Mouse (Mus musculus): ENCODE data around the gene Plxnc1. TPM values are rescaled to one million over a fixed set of nuclear protein-coding genes. Genes with fewer than 3 reads are reported as not detected.

Gene Plxnc1
- total RNA-seq, 2 experiments from 2014 or later = 45.4 to 46.8 TPM

GRCm38 (mm10) chr10:94926297-94926696 lies 18.3 kb downstream of the Plxnc1 start:
- intact Hi-C loops (cut with DNase I) = no loop called here
- no peak for DNase-seq (ENCODE audit: extremely low spot score in 1 of 2, low spot score in 2 of 2)

DNA sequence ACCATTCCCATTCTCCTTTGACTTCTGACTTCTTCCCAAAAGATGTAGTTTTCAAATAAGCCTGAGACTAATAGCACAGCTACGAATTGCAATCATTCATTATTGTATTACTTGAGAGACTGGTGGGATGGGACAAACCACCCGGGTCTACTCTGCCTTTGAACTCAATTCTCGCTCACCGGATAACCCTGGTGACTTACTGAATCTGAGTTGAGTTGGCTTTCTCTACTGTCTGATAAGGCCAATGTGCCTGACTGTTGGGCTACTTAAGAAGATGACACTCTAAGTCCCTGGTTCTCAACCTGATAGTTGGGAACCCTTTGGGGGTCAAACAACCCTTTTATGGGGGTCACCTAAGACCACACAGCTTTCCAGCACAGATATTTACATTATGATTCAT lies 19.8 kb downstream of the Plxnc1 start:
- intact Hi-C loops (cut with DNase I) = no loop called here
- no peak for DNase-seq (ENCODE audit: extremely low spot score in 1 of 2, low spot score in 2 of 2)

DNA sequence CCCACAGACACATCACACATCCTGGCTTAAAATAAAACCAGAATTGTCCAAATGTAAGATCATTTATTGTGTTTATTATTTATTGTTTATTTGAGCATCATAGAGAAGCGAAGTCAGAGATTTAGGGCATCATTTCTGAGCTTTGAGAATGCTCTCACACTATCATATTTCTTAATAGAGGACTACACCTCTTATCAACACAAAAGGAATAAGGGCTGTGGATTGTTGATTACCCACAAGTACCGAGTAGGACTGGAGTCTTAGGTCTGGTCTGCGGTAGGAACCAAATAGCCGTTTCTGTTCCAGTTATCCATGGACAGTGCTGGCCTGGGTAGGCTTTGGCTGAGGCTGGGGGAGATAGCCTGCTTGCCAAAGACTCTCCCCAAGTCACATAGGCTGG lies 20.2 kb downstream of the Plxnc1 start:
- no peak for DNase-seq (ENCODE audit: extremely low spot score in 1 of 2, low spot score in 2 of 2)
- intact Hi-C loops (cut with DNase I) = no loop called here

- DNase-seq (ENCODE audit: extremely low spot score in 1 of 2, low spot score in 2 of 2) = no peak
- intact Hi-C loops (cut with DNase I) = no loop called here
Measured at GRCm38 (mm10) chr10:94923337-94923762, 21.3 kb downstream of the Plxnc1 start.

- intact Hi-C loops (cut with DNase I) = no loop called here
- DNase-seq (ENCODE audit: extremely low spot score in 1 of 2, low spot score in 2 of 2) = no peak
Measured at GRCm38 (mm10) chr10:94922848-94923247, 21.8 kb downstream of the Plxnc1 start.

- no peak for DNase-seq (ENCODE audit: extremely low spot score in 1 of 2, low spot score in 2 of 2)
- intact Hi-C loops (cut with DNase I) = no loop called here
Measured at GRCm38 (mm10) chr10:94921751-94922150, 22.9 kb downstream of the Plxnc1 start.

DNA sequence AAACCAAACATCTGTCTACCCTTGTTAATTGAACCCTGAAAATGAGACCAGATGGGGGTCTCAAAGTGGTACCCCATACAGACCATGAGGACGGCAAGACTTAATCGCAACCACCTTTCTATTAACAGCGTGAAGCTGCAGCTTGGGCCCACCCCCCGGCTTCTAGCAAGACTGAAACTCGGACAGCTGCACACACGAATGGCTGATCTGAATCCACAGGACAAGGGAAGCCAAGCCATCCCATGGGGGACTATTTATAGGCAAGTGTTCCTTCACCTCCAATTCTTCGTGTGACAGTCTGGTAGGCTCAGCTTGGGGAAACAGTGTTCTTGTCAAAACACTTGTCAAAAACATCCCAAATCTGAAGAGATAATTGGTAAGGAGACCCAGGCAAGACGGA lies 24.1 kb downstream of the Plxnc1 start:
- intact Hi-C loops (cut with DNase I) = no loop called here

DNA sequence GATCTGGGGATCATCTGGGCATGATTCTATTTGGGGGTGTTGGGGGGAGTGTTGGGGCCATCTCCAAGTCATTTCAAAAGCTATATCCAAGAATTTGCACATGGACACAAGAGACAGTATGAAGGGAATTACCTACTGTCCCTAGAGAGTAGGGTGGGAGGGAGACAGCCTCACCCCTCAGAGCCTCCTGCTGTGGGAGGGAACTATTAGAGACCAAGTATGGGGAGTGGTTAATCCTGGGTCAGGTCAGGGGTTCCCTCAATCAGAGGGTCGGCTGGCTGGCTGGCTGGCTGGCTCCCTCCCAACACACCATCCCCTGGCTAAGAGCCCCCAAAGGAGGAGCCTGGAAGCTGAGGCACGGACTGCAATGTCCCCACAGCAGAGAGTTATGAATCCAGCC lies 24.7 kb downstream of the Plxnc1 start:
- intact Hi-C loops (cut with DNase I) = no loop called here
- DNase-seq (ENCODE audit: extremely low spot score in 1 of 2, low spot score in 2 of 2) = no peak

More for the DNA sequence above, 24.1 kb downstream of the Plxnc1 start:
- DNase-seq (ENCODE audit: extremely low spot score in 1 of 2, low spot score in 2 of 2) = no peak

GRCm38 (mm10) chr10:94919552-94919951 lies 25.1 kb downstream of the Plxnc1 start:
- DNase-seq (ENCODE audit: extremely low spot score in 1 of 2, low spot score in 2 of 2) = peak in 1 of 2 experiments; percentile 49

GRCm38 (mm10) chr10:94918618-94919017 lies 26.0 kb downstream of the Plxnc1 start:
- no peak for DNase-seq (ENCODE audit: extremely low spot score in 1 of 2, low spot score in 2 of 2)
- intact Hi-C loops (cut with DNase I) = no loop called here

More at GRCm38 (mm10) chr10:94919552-94919951, 25.1 kb downstream of the Plxnc1 start:
- intact Hi-C loops (cut with DNase I) = no loop called here

- DNase-seq (ENCODE audit: extremely low spot score in 1 of 2, low spot score in 2 of 2) = no peak
- intact Hi-C loops (cut with DNase I) = no loop called here
Measured at GRCm38 (mm10) chr10:94917990-94918389, 26.6 kb downstream of the Plxnc1 start.

DNA sequence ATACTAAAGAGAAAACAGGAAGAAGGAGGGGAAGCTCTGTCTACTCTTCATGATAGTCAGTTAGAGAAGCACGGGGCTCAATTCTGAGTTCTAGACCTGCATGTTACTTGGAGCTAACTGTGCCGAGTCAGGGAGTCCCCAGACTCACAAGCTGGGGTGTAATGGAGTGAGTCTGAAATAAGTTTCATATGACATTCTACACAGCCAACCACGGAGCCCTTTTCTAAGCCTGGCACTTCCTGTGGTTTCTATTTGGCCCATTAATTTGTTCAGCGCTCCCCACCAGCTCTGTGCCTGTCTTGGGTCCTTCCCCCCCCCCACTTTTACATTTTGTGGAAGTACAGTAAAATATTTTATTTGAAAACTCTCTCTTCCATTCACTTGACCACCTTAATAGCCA lies 27.3 kb downstream of the Plxnc1 start:
- intact Hi-C loops (cut with DNase I) = no loop called here
- no peak for DNase-seq (ENCODE audit: extremely low spot score in 1 of 2, low spot score in 2 of 2)

DNA sequence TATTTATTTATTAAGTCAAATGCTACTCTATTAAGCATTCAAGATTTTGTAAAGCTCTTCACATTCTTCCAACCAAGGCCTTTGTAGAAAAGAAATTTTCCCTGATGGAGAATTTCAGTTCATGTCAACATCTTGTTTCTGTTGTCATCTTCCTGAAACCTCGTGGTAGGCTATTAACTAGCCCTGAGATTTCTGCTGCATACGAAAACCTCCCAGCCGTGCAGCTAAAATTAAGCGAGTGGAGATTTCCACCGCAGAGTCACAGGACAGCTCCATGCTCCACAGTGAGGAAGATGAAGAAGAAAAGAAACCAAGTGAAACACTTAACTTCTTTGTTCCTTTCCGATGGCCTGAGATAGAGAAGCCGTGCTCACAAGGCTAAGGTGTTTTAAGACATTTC lies 28.0 kb downstream of the Plxnc1 start:
- intact Hi-C loops (cut with DNase I) = no loop called here
- DNase-seq (ENCODE audit: extremely low spot score in 1 of 2, low spot score in 2 of 2) = no peak

DNA sequence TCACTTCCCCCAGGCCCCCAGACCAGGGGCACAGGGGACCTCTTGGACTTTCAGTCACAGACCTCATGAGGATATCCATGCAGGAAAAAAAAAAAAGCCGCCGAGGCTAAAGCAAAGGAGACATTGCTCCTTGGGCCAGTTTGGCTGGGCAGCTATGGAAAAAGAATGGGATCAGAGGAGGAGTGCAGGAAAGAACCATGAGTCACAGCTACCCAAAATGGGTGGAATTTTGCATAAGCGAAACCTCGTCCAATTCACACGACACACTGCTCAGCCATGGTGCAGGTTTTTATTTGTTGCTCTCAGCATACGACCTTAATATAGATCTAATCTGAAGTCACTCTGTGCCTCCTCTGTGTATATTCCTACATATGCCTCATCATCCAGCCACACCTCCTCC lies 28.9 kb downstream of the Plxnc1 start:
- no peak for DNase-seq (ENCODE audit: extremely low spot score in 1 of 2, low spot score in 2 of 2)
- intact Hi-C loops (cut with DNase I) = no loop called here

DNA sequence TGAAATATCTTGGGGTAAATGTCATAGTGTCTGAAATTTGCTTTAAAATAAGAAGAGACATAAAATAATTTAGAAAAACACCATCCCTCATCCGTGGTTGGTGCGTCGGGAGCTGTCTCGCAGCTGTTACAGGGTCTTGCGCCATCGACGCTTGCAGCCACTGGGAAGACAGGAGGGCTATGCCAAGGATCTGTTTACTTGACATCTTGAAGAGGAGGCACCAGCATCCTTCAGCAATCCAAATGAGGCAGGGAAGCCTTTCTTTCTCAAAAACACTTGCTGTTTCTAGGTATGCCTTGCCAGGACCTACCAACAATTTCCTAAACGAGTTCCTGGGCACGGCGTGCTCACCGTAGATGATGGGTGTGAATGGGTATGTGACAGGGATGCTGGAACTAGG lies 30.6 kb downstream of the Plxnc1 start:
- intact Hi-C loops (cut with DNase I) = no loop called here
- DNase-seq (ENCODE audit: extremely low spot score in 1 of 2, low spot score in 2 of 2) = no peak

DNA sequence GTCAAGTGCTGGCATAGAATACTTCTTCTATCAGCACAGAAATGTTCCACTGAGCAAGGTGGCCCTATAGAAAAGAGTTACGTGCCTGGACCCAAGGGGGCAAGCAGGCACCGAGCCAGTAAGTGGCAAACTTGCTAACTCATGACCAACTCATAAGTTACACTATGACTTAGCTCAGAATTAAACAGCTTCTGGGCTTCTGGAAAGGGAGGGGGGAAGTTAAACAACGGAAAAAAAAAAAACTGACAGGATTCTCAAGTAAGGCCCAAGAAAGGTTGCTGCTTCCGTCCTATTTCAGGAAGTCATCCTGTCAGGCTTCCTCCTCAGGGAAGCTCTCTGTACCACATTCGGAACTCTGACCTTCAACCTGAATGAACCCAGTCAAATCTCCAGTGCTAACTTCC lies 31.3 kb downstream of the Plxnc1 start:
- intact Hi-C loops (cut with DNase I) = no loop called here
- no peak for DNase-seq (ENCODE audit: extremely low spot score in 1 of 2, low spot score in 2 of 2)

GRCm38 (mm10) chr10:94912551-94912950 lies 32.1 kb downstream of the Plxnc1 start:
- no peak for DNase-seq (ENCODE audit: extremely low spot score in 1 of 2, low spot score in 2 of 2)
- intact Hi-C loops (cut with DNase I) = no loop called here

DNA sequence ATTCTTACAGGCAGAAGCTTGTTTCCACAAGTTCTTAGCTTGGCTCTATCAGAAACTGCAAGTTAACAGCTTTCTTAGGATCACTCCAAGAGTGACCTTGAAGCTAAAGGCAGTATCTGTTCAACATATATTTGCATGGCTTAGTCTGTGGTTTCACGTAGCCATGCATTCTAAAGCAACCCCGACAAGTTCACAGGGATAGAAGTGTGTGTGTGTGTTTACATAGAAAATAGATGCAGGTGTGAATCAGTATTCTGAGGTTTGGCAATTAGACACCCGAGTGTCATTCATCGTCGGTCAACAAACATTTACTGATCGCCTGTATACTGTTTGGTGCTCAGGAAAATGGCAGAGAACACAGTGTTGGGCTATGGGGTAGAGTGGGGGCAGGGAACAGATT lies 33.5 kb downstream of the Plxnc1 start:
- intact Hi-C loops (cut with DNase I) = no loop called here
- no peak for DNase-seq (ENCODE audit: extremely low spot score in 1 of 2, low spot score in 2 of 2)

GRCm38 (mm10) chr10:94910570-94910969 lies 34.1 kb downstream of the Plxnc1 start:
- no peak for DNase-seq (ENCODE audit: extremely low spot score in 1 of 2, low spot score in 2 of 2)
- intact Hi-C loops (cut with DNase I) = no loop called here

- intact Hi-C loops (cut with DNase I) = loop anchor here (5.0 kb wide), 1 partner anchor 33 kb away; the partner anchor contains the start of gene Plxnc1
- no peak for DNase-seq (ENCODE audit: extremely low spot score in 1 of 2, low spot score in 2 of 2)
Measured at GRCm38 (mm10) chr10:94909789-94910188, 34.8 kb downstream of the Plxnc1 start.

- intact Hi-C loops (cut with DNase I) = loop anchor here (5.0 kb wide), 1 partner anchor 33 kb away; the partner anchor contains the start of gene Plxnc1
- no peak for DNase-seq (ENCODE audit: extremely low spot score in 1 of 2, low spot score in 2 of 2)
Measured at GRCm38 (mm10) chr10:94908976-94909717, 35.5 kb downstream of the Plxnc1 start.

Measured in left cerebral cortex, postnatal 10 days (tissue).